Mouse (Mus musculus): ENCODE data around the gene Xpo1.

- TF ChIP-seq CTCF (IDR thresholded peaks at IDR 0.05; ENCODE audit: low read depth) (no peak), EP300 (IDR thresholded peaks at IDR 0.05; ENCODE audit: low read depth) (no peak)
Measured at GRCm38 (mm10) chr11:23236015-23236414, 19.8 kb upstream of the Xpo1 start.

All from liver, embryonic 14.5 days (tissue).